Mouse (Mus musculus) olfactory bulb, adult 2 months (tissue): Measurements from ENCODE around the gene Patj.

ENCODE experiments used
- CTCF ChIP-seq: fragments of 200-500 bp; IDR thresholded peaks from 2 replicates; pipeline ENCODE4 v1.5.1; 2012; ENCODE audit warnings: low read depth, mild to moderate bottlenecking, low read length, moderate library complexity; ENCODE audit not compliant: insufficient read depth
- POLR2A ChIP-seq: fragments of 200-500 bp; IDR thresholded peaks from 2 replicates; pipeline ENCODE4 v1.6.1; 2012; ENCODE audit warnings: mild to moderate bottlenecking, low read depth, low read length, moderate library complexity; ENCODE audit not compliant: insufficient read depth

DNA sequence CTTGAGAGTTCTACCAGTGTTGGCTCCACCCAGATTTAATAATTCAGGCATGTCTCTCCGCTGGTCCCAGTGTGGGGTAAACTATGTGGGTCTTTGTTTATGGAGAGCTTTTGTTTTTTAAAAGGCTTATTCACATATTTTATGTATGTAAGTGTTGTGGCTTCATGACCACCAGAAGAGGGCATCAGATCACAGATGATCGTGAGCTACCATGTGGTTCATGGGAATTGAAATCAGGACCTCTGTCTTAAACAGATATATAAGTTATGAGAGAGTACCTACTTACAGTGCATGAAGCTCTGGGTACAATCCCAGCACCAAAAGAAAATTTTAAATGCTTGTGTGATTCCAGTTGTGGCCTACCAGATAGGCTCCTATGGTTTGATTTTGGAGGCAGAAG lies 344.2 kb downstream of the Patj start:
- TF ChIP-seq POLR2A (no peak), CTCF (no peak)
